ENCODE assay signal across 17 mouse cellular contexts in the genomic region with DNA sequence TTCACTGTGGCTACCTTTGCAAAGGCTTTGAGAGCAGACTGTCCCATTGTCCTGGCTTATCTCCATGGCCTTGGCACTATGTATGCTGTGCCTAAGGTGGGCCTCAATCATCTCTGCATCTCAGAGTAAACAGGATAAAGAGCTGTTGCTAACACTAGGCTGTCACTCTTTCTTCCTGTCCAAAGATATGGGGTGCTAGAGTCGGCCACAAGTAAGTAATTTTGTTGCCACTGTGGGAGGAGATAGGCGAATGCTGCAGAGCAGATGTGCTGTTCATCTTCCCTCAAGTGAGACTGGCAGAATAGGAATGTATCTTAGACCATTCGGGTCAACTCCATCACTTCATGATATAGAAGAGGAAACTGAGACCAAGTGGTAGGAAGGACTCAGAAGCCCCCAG. TPM values are rescaled to one million over a fixed set of nuclear protein-coding genes. Genes with fewer than 3 reads are reported as not detected.
"Had no signal": no experiment of that assay in that cellular context is flagged by ENCODE, and none has a peak within 500 bp of the region (broad histone marks: within the 10 kb centered on the region; RNA-seq: fewer than 3 reads in every experiment).

No protein-coding gene starts in this region.

- H3K27me3 ChIP-seq: neural tube, embryonic 12.5 days; neural tube, embryonic 15.5 days; stomach, embryonic 15.5 days had no signal

- H3K9ac ChIP-seq: neural tube, embryonic 12.5 days; neural tube, embryonic 13.5 days; neural tube, embryonic 15.5 days; stomach, embryonic 15.5 days had no signal

- H3K4me1 ChIP-seq: stomach, embryonic 15.5 days had no signal

- H3K36me3 ChIP-seq: neural tube, embryonic 12.5 days; neural tube, embryonic 13.5 days; neural tube, embryonic 15.5 days; stomach, embryonic 15.5 days had no signal

- DNase-seq: right cerebral cortex, adult 18-20 months; right cerebral cortex, postnatal 14 days; right cerebral cortex, postnatal 25 days; right cerebral cortex, postnatal 4 days; spleen, adult 18-20 months; thymus, adult 18-20 months; thymus, adult 2 months; thymus, postnatal 14 days; thymus, postnatal 25 days; thymus, postnatal 36 days; thymus, postnatal 4 days had no signal

- H3K27ac ChIP-seq: neural tube, embryonic 12.5 days; neural tube, embryonic 13.5 days; neural tube, embryonic 15.5 days; stomach, embryonic 15.5 days; stomach, postnatal 0 days had no signal

- H3K4me2 ChIP-seq: neural tube, embryonic 12.5 days; neural tube, embryonic 13.5 days; neural tube, embryonic 15.5 days; stomach, embryonic 15.5 days had no signal

- H3K4me3 ChIP-seq: neural tube, embryonic 12.5 days; neural tube, embryonic 13.5 days; neural tube, embryonic 15.5 days; stomach, embryonic 15.5 days had no signal

- H3K9me3 ChIP-seq: neural tube, embryonic 12.5 days; neural tube, embryonic 13.5 days; neural tube, embryonic 15.5 days; stomach, embryonic 15.5 days had no signal

RNA-seq across cellular contexts. Expression of a gene that starts 28.0 kb away (rescaled TPM):
- polyA plus RNA-seq: thymus, postnatal 0 days had no signal
